Mouse (Mus musculus): Measurements from ENCODE around the gene Elavl2.

DNA sequence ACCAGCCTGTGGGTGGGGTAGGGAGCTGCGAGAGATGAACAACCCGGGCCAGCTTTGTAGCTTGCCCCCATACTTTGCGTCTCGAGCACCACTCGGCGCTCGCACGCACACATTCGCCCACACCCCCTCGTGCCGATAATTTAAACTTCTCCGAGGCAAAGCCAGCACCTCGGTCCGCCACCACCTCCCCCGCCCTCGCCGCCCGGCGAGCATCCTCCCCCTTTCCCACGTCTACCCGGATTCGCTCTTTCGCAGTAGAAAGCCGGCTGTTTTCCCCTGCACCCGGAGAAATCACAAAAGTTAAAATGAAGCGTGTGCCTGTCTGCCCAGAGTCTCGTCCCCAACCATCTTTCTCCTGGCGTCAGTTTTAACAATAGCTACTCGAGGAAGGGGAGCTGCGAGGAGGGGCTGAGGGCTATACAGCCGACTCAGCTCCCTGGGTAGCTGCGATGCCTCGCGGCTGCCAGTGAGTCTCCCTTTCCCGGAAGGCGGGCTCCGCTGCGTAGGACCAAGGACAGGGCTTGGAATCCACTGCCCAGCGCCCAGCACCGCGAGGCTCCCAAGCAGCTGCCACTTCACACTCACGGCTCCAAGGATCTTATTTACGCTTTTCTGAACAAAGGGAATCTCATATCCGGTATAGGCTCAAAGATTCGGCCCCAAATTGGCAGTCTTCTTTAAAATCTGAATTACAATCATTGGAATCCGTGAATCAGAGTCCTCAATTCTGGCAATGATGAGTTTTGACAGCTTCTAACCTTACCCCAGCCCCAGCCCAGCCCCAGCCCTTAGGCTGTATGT is 25.8 kb downstream of the Elavl2 start:
- TF ChIP-seq CTCF (IDR thresholded peaks at IDR 0.05; ENCODE audit: low read depth, low read length) (no peak), POLR2A (IDR thresholded peaks at IDR 0.05; ENCODE audit: extremely low read depth, insufficient read depth, low read length) (no peak)

Measured in liver, adult 2 months (tissue).